32 mouse cellular contexts compared by ENCODE assay signal in genomic region chr2:10312398-10312797, GRCm38 (mm10). TPM values are rescaled to one million over a fixed set of nuclear protein-coding genes. Genes with fewer than 3 reads are reported as not detected.
DNase-seq lines count a peak whose midpoint lies in the region; ATAC-seq and TF ChIP-seq lines count a peak whose summit lies in the region.
"Had no signal": no experiment of that assay in that cellular context is flagged by ENCODE, and none has a peak within 500 bp of the region (broad histone marks: within the 10 kb centered on the region; RNA-seq: fewer than 3 reads in every experiment).

No protein-coding gene starts in this region.

- H3K4me2 ChIP-seq in hindbrain, embryonic 15.5 days, result no peak overlapping the region
- H3K4me2 ChIP-seq in hindbrain, embryonic 16.5 days (ENCODE audit: low read length), result no peak overlapping the region
- H3K4me2 ChIP-seq: embryonic facial prominence, embryonic 13.5 days; heart, embryonic 11.5 days; hindbrain, embryonic 12.5 days; limb, embryonic 12.5 days; liver, embryonic 15.5 days; lung, embryonic 14.5 days; midbrain, embryonic 12.5 days; neural tube, embryonic 13.5 days; stomach, embryonic 15.5 days had no signal

- ATAC-seq in hindbrain, embryonic 15.5 days (ENCODE audit: low FRiP score, low read depth), result 0 out of 2 replicates have a peak, but pooled peaks have one; percentile 40
- no peak; the same call in 1 of the 2 replicates for ATAC-seq in hindbrain, embryonic 16.5 days
- ATAC-seq: forebrain, embryonic 16.5 days had no signal

- peaks cover 7% of the 10 kb centered on the region; the same call in 1 of the 2 replicates for H3K4me1 ChIP-seq in hindbrain, embryonic 15.5 days (replicated peaks)
- H3K4me1 ChIP-seq in hindbrain, embryonic 16.5 days (ENCODE audit: control insufficient read depth, insufficient read depth, low read depth, low read length), result 0 out of 2 replicates have a peak, but pooled peaks cover 2% of the 10 kb centered on the region
- H3K4me1 ChIP-seq in testis, adult 2 months (ENCODE audit: control insufficient read depth, insufficient read depth, low read length), result peaks cover 6% of the 10 kb centered on the region
- H3K4me1 ChIP-seq: forebrain, embryonic 10.5 days; limb, embryonic 12.5 days; midbrain, embryonic 12.5 days; neural tube, embryonic 13.5 days; stomach, embryonic 15.5 days had no signal

- H3K4me3 ChIP-seq in hindbrain, embryonic 15.5 days, result no peak overlapping the region
- no peak overlapping the region for H3K4me3 ChIP-seq in hindbrain, embryonic 16.5 days (ENCODE audit: low read length)
- H3K4me3 ChIP-seq in testis, adult 2 months (ENCODE audit: control insufficient read depth, low read depth, low read length), result peak overlapping the region; percentile 82
- H3K4me3 ChIP-seq: embryonic facial prominence, embryonic 13.5 days; forebrain, embryonic 10.5 days; hindbrain, embryonic 12.5 days; layer of hippocampus, adult 2 months; left cerebral cortex, adult 2 months; limb, embryonic 12.5 days; liver, embryonic 15.5 days; midbrain, embryonic 12.5 days; myocyte; neural tube, embryonic 13.5 days; stomach, embryonic 15.5 days had no signal

- H3K27me3 ChIP-seq in hindbrain, embryonic 15.5 days, result no peaks in the 10 kb centered on the region
- H3K27me3 ChIP-seq in hindbrain, embryonic 16.5 days (replicated peaks; ENCODE audit: control insufficient read depth, insufficient read depth, low read length), result no peaks in the 10 kb centered on the region
- no peaks in the 10 kb centered on the region for H3K27me3 ChIP-seq in testis, adult 2 months (ENCODE audit: control insufficient read depth, insufficient read depth, low read length)
- H3K27me3 ChIP-seq: hindbrain, embryonic 12.5 days; liver, embryonic 15.5 days; midbrain, embryonic 12.5 days; neural tube, embryonic 13.5 days; stomach, embryonic 15.5 days had no signal

- DNase-seq in testis, postnatal 14 days (ENCODE audit: low spot score), result no peak
- DNase-seq in brain, embryonic 18.5 days (ENCODE audit: low read depth, low spot score), result peak; percentile 26
- DNase-seq in kidney, adult 18-20 months, result no peak
- no peak for DNase-seq in right cerebral cortex, postnatal 10 days (ENCODE audit: low spot score in 2 of 2)
- DNase-seq in cerebellum, adult 11-12 months, result no peak
- DNase-seq: adrenal gland, adult 8-10 months; cerebellum, adult 18-20 months; cerebellum, postnatal 10 days; gastrocnemius, postnatal 14 days; heart, adult 18-20 months; heart, postnatal 36 days; kidney, adult 2 months; kidney, postnatal 36 days; lung, embryonic 14.5 days; lung, postnatal 14 days; thymus, adult 2 months had no signal

- H3K27ac ChIP-seq in hindbrain, embryonic 15.5 days (replicated peaks), result no peak overlapping the region
- no peak overlapping the region for H3K27ac ChIP-seq in hindbrain, embryonic 16.5 days (ENCODE audit: low read depth, low read length)
- no peak overlapping the region; the same call in 1 of the 2 replicates for H3K27ac ChIP-seq in testis, adult 2 months (ENCODE audit: control insufficient read depth, insufficient read depth, low read depth, low read length)
- H3K27ac ChIP-seq: embryonic facial prominence, embryonic 13.5 days; forebrain, embryonic 10.5 days; hindbrain, embryonic 12.5 days; layer of hippocampus, adult 2 months; left cerebral cortex, adult 2 months; limb, embryonic 12.5 days; liver, embryonic 15.5 days; midbrain, embryonic 12.5 days; neural tube, embryonic 13.5 days; stomach, embryonic 15.5 days had no signal

- no peak overlapping the region for H3K9ac ChIP-seq in hindbrain, embryonic 15.5 days
- no peak overlapping the region for H3K9ac ChIP-seq in hindbrain, embryonic 16.5 days (ENCODE audit: low read depth, low read length)
- H3K9ac ChIP-seq: embryonic facial prominence, embryonic 13.5 days; hindbrain, embryonic 12.5 days; limb, embryonic 12.5 days; liver, embryonic 15.5 days; lung, embryonic 14.5 days; midbrain, embryonic 12.5 days; neural tube, embryonic 13.5 days; stomach, embryonic 15.5 days had no signal

- TF ChIP-seq POLR2A in testis, adult 2 months (IDR thresholded peaks at IDR 0.05; ENCODE audit: control insufficient read depth, low read depth, low read length), result no peak

- no peak for TF ChIP-seq CTCF in testis, adult 2 months (IDR thresholded peaks at IDR 0.05; ENCODE audit: control insufficient read depth, insufficient read depth, insufficient replicate concordance, low read depth, low read length)

- no peaks in the 10 kb centered on the region for H3K9me3 ChIP-seq in hindbrain, embryonic 15.5 days
- H3K9me3 ChIP-seq in hindbrain, embryonic 16.5 days (ENCODE audit: control insufficient read depth, low read length), result no peaks in the 10 kb centered on the region
- H3K9me3 ChIP-seq: embryonic facial prominence, embryonic 13.5 days; forebrain, embryonic 10.5 days; hindbrain, embryonic 12.5 days; limb, embryonic 12.5 days; liver, embryonic 15.5 days; midbrain, embryonic 12.5 days; neural tube, embryonic 13.5 days; stomach, embryonic 15.5 days had no signal

- WGBS in hindbrain, embryonic 15.5 days, result 65% methylated on average over 7 of the region's 7 CpGs
- WGBS in hindbrain, embryonic 16.5 days, result 63% methylated on average over 7 of the region's 7 CpGs

- H3K36me3 ChIP-seq in hindbrain, embryonic 15.5 days, result no peaks in the 10 kb centered on the region
- no peaks in the 10 kb centered on the region for H3K36me3 ChIP-seq in hindbrain, embryonic 16.5 days (ENCODE audit: control insufficient read depth, insufficient read depth, low read length)
- H3K36me3 ChIP-seq in testis, adult 2 months (ENCODE audit: control insufficient read depth, insufficient read depth, low read length), result no peaks in the 10 kb centered on the region
- H3K36me3 ChIP-seq: embryonic facial prominence, embryonic 13.5 days; forebrain, embryonic 10.5 days; hindbrain, embryonic 12.5 days; limb, embryonic 12.5 days; liver, embryonic 15.5 days; midbrain, embryonic 12.5 days; neural tube, embryonic 13.5 days; stomach, embryonic 15.5 days had no signal

RNA-seq across cellular contexts. Expression of gene Sfmbt2, which starts 57.9 kb away (rescaled TPM):
- 6.5 and 6.7 TPM in 2 replicates for polyA plus RNA-seq in hindbrain, embryonic 15.5 days (2015; fragmentation: Nextera tagmentation; extraction: Ambion mirVana)
- polyA plus RNA-seq in hindbrain, embryonic 16.5 days (2015; fragmentation: Nextera tagmentation; extraction: Ambion mirVana), result 6.3 and 6.6 TPM in 2 replicates
- 12.9 and 15.2 TPM in 2 replicates for polyA plus RNA-seq in testis, adult 2 months (2012; rRNA removed)
